Mouse (Mus musculus) heart, embryonic 14.5 days (tissue): Measurements from ENCODE around the gene Parva. TPM values are rescaled to one million over a fixed set of nuclear protein-coding genes. Genes with fewer than 3 reads are reported as not detected.

Experiments
- ATAC-seq: fragments of 200-750 bp; cut with Nextera tagmentation; 2 replicates; pipeline ENCODE4 v1.8.0; 2017; ENCODE audit warnings: low read depth, moderate TSS enrichment; ENCODE audit not compliant: insufficient number of reproducible peaks, insufficient read depth, low FRiP score
- H3K27ac ChIP-seq, 2 experiments: fragments of 200-500 bp in 1 of 2; fragments of 300-500 bp in 1 of 2; sonication (generic) in 1 of 2; replicated peaks in 1 of 2; 2 replicates each; pipeline ENCODE4 v1.5.1; 2012 to 2014; ENCODE audit warnings: low read depth in 2 of 2, low read length in 2 of 2, control low read depth in 1 of 2, mild to moderate bottlenecking in 1 of 2, mixed read lengths in 1 of 2; ENCODE audit not compliant: control insufficient read depth in 1 of 2, insufficient read depth in 1 of 2
- H3K27me3 ChIP-seq: fragments of 300-500 bp; sonication (generic); 2 replicates; pipeline ENCODE4 v1.6.1; 2014; ENCODE audit warnings: mild to moderate bottlenecking, low read length, control low read depth; ENCODE audit not compliant: control insufficient read depth, insufficient read depth
- H3K36me3 ChIP-seq: fragments of 300-500 bp; sonication (generic); 2 replicates; pipeline ENCODE4 v1.6.1; 2014; ENCODE audit warnings: mild to moderate bottlenecking, control low read depth, low read length, mixed read lengths; ENCODE audit not compliant: control insufficient read depth, insufficient read depth
- H3K4me1 ChIP-seq, 2 experiments: fragments of 200-500 bp in 1 of 2; fragments of 300-500 bp in 1 of 2; sonication (generic) in 1 of 2; 2 replicates each; pipeline ENCODE4 v1.6.1; 2012 to 2014; ENCODE audit warnings: low read length in 2 of 2, control low read depth in 1 of 2, mixed read lengths in 1 of 2; ENCODE audit not compliant: control insufficient read depth in 2 of 2, insufficient read depth in 2 of 2
- H3K4me2 ChIP-seq: fragments of 300-500 bp; sonication (generic); 2 replicates; pipeline ENCODE4 v1.6.1; 2014; ENCODE audit warnings: mild to moderate bottlenecking, low read length
- H3K4me3 ChIP-seq, 2 experiments: fragments of 200-500 bp in 1 of 2; fragments of 300-500 bp in 1 of 2; sonication (generic) in 1 of 2; 2 replicates each; pipeline ENCODE4 v1.5.1; 2012 to 2014; ENCODE audit warnings: low read length in 2 of 2, mild to moderate bottlenecking in 2 of 2, control low read depth in 1 of 2, low read depth in 1 of 2, moderate library complexity in 1 of 2; ENCODE audit not compliant: control insufficient read depth in 1 of 2, insufficient read depth in 1 of 2
- H3K9ac ChIP-seq: fragments of 300-500 bp; sonication (generic); 2 replicates; pipeline ENCODE4 v1.6.1; 2014; ENCODE audit warnings: mild to moderate bottlenecking, low read length
- H3K9me3 ChIP-seq: fragments of 300-500 bp; sonication (generic); 2 replicates; pipeline ENCODE4 v1.6.1; 2016; ENCODE audit warnings: low read length, control low read depth; ENCODE audit not compliant: control insufficient read depth
- WGBS: fragments of 180-500 bp; shearing (Covaris S2); extraction: QIAGEN DNeasy Blood & Tissue Kit; methylation state at CpG from one replicate; pipeline ENCODE4 v1.1.7; 2014; 5-methylcytosine and 5-hydroxymethylcytosine counted together
- polyA plus RNA-seq: library from polyadenylated mRNA; unstranded; fragments of >200 nt; fragmentation: Nextera tagmentation; extraction: Ambion mirVana; gene quantifications from 2 replicates; pipeline ENCODE4 v1.2.1, GENCODE M21; 2014

Gene Parva
- polyA plus RNA-seq, 1 experiment from 2014 or later: 79.1 TPM

GRCm38 (mm10) chr7:112491737-112492136 lies 64.4 kb downstream of the Parva start:
- 57% methylated on average over 1 of the region's 1 CpGs for WGBS
- ATAC-seq: no peak

GRCm38 (mm10) chr7:112495950-112496349 lies 68.6 kb downstream of the Parva start:
- H3K9ac ChIP-seq: no peak overlapping the region
- H3K36me3 ChIP-seq: no peaks in the 10 kb centered on the region
- H3K27me3 ChIP-seq: no peaks in the 10 kb centered on the region
- H3K4me3 ChIP-seq: no peak overlapping the region
- H3K4me1 ChIP-seq: peaks cover 17 to 34% of the 10 kb centered on the region in 2 experiments
- ATAC-seq: no peak
- no peak overlapping the region for H3K4me2 ChIP-seq
- H3K9me3 ChIP-seq: no peaks in the 10 kb centered on the region
- no peak overlapping the region for H3K27ac ChIP-seq
- WGBS: 82% methylated on average over 8 of the region's 8 CpGs

More at GRCm38 (mm10) chr7:112491737-112492136, 64.4 kb downstream of the Parva start:
- Histone ChIP-seq H3K4me2 (no peak overlapping the region), H3K27me3 (no peaks in the 10 kb centered on the region), H3K4me3 (no peak overlapping the region), H3K36me3 (no peaks in the 10 kb centered on the region), H3K9me3 (no peaks in the 10 kb centered on the region), H3K27ac (no peak overlapping the region), H3K9ac (no peak overlapping the region), H3K4me1 (peaks cover 7 to 19% of the 10 kb centered on the region in 2 experiments)

- ATAC-seq: no peak
- H3K4me1 ChIP-seq: peaks cover 22 to 39% of the 10 kb centered on the region in 2 experiments
- H3K27me3 ChIP-seq: no peaks in the 10 kb centered on the region
- H3K9ac ChIP-seq: no peak overlapping the region
- H3K9me3 ChIP-seq: no peaks in the 10 kb centered on the region
- no peak overlapping the region for H3K4me2 ChIP-seq
- no peak overlapping the region for H3K4me3 ChIP-seq
- no peaks in the 10 kb centered on the region for H3K36me3 ChIP-seq
- H3K27ac ChIP-seq: no peak overlapping the region
- 67% methylated on average over 7 of the region's 7 CpGs for WGBS
Measured at GRCm38 (mm10) chr7:112496921-112497320, 69.6 kb downstream of the Parva start.

DNA sequence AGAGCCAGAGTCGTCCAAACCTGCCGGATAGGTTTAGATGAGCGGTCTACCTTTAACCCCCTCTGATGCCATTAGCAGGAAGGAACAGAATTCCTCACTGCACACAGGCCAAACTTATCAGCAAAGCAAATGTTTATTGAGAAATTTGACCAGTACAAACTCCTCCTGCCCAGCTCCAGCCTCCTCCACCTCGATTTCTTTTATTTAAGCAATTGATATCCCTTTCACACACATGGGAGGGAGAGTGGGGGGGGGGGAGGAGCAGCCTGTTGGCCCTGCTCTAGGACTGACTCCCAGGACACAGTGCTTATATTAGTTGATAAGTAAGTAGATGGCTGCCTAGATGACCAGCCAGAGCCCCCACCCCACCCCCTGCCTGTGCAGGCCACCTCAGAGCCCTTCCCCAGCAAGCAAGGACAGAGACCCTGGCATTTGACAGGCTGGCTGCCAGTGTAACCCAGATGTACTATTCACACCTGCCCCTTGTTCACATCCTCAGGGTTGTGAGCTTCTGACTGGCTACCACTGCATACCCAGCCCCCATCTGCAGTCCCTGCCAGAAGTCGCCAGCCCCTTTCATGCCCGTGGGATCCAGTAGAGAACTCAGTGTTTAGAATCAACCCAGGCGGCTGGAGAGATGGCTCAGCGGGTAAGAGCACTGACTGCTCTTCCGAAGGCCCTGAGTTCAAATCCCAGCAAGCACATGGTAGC lies 71.4 kb downstream of the Parva start:
- H3K4me1 ChIP-seq: peaks cover 28 to 47% of the 10 kb centered on the region in 2 experiments
- H3K9ac ChIP-seq: no peak overlapping the region
- no peaks in the 10 kb centered on the region for H3K9me3 ChIP-seq
- no peak overlapping the region for H3K4me3 ChIP-seq
- H3K27ac ChIP-seq: no peak overlapping the region
- 60% methylated on average over 9 of the region's 9 CpGs for WGBS
- H3K4me2 ChIP-seq: no peak overlapping the region
- no peak for ATAC-seq
- H3K36me3 ChIP-seq: no peaks in the 10 kb centered on the region
- H3K27me3 ChIP-seq: no peaks in the 10 kb centered on the region

DNA sequence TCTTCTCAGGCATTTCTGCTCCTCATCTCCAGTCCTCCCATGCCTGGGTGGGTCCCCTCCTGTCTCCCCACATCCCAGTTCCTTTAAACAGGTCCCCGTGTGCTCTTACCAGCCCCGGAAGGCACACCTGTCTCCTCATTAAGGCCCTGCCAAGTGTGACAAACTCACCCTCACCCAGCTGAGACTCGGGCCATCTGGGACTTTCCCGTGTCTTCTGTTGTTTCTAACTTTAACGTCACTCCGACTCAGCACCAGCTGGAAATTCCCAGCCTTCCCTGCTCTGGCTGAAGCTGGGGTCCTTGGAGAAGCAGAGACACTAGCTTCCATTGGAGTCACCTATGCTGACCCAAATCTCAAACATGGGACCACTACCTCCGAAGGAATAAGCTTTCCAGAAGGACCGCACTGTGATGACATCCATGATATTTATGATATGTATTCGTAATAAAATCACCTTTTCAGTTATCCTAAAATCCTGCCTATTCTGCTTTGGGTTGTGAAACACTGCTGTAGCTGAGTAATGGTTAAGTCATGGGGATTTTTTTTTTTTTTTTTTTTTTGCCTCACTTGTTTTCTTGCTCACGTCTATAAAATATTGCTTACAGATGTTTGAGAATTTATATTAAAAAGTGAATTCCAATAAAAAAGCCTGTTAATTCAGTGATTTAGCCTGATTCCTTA lies 72.3 kb downstream of the Parva start:
- Histone ChIP-seq H3K27me3 (no peaks in the 10 kb centered on the region), H3K36me3 (no peaks in the 10 kb centered on the region), H3K9me3 (no peaks in the 10 kb centered on the region), H3K4me2 (0 out of 2 replicates have a peak overlapping the region, but pooled peaks have one; percentile 31), H3K9ac (no peak overlapping the region; the same call in 1 of the 2 replicates), H3K4me1 (peaks cover 23 to 38% of the 10 kb centered on the region in 2 experiments), H3K4me3 (no peak overlapping the region), H3K27ac (peak overlapping the region in 1 of 2 experiments; percentile 39; a peak in 1 of 4 replicates)
- ATAC-seq: no peak
- WGBS: 48% methylated on average over 10 of the region's 10 CpGs

- Histone ChIP-seq H3K27ac (no peak overlapping the region; a peak in 1 of 4 replicates), H3K4me2 (0 out of 2 replicates have a peak overlapping the region, but pooled peaks have one; percentile 31), H3K9me3 (no peaks in the 10 kb centered on the region), H3K4me3 (no peak overlapping the region), H3K9ac (no peak overlapping the region), H3K36me3 (no peaks in the 10 kb centered on the region), H3K27me3 (no peaks in the 10 kb centered on the region), H3K4me1 (peaks cover 21 to 37% of the 10 kb centered on the region in 2 experiments)
- WGBS: 41% methylated on average over 7 of the region's 7 CpGs
- no peak for ATAC-seq
Measured at GRCm38 (mm10) chr7:112500134-112500490, 72.8 kb downstream of the Parva start.

DNA sequence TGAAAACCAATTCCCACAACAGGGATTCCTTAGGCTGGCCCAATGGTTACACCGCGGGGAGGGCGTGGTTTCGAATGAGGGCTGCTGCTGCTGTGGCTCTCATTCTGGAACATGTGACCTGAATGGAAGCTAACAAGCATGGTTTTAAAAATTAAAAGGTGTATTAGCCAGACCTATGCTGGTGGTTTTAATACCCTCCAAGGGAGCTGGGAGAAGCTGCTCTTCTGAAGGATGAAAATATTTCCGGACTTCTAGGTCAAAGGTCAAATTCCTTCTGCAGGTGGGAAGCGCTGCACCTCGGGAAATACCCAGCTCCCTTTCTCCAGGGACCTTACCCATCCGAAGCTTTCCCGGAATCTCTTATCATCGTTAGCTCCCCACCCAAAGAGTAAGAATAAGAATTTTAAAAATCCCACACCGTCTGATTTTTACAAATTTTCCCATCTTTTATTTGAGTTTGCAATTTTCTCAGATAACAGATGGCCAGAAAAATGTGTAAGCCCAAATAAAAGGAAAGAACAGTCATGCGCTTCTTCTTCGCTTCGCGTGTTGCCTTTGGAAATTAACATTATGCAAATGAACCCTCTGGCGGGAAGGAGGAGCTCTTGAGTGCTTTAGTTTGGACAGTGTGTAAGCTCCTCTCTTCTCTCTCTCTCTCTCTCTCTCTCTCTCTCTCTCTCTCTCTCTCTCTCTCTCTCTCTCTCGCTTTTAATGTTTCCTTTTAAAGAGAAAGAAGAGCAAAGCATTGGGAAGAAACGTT lies 74.9 kb downstream of the Parva start:
- WGBS: 33% methylated on average over 18 of the region's 18 CpGs
- no peaks in the 10 kb centered on the region for H3K9me3 ChIP-seq
- H3K27ac ChIP-seq: 0 out of 4 replicates have a peak overlapping the region, but pooled peaks of 1 of the 2 experiments have one; percentile 65
- no peaks in the 10 kb centered on the region for H3K36me3 ChIP-seq
- peaks cover 22 to 37% of the 10 kb centered on the region in 2 experiments for H3K4me1 ChIP-seq
- peak overlapping the region; percentile 20 for H3K4me2 ChIP-seq
- H3K9ac ChIP-seq: no peak overlapping the region
- H3K4me3 ChIP-seq: no peak overlapping the region
- no peaks in the 10 kb centered on the region for H3K27me3 ChIP-seq
- no peak for ATAC-seq
